Mouse (Mus musculus) MEL (cell line): ENCODE measurements around the gene Lamtor4. TPM values are rescaled to one million over a fixed set of nuclear protein-coding genes. Genes with fewer than 3 reads are reported as not detected.

Experiments
- DNase-seq: peaks from one replicate; pipeline ENCODE4 v3.0.0; 2011; ENCODE audit warnings: low read depth, low spot score
- H3K27ac ChIP-seq: 2 replicates; pipeline ENCODE4 v1.5.1; 2012; ENCODE audit warnings: low read depth, mild to moderate bottlenecking, control low read depth, low read length, moderate library complexity; ENCODE audit not compliant: control insufficient read depth
- H3K27me3 ChIP-seq, 2 experiments: fragments of 150-350 bp in 1 of 2; sonication (generic) in 1 of 2; 2 replicates each; pipeline ENCODE4 v1.6.1; 2012; ENCODE audit warnings: low read length in 2 of 2, mild to moderate bottlenecking in 2 of 2, improper control_type of control experiment in 1 of 2, moderate library complexity in 1 of 2; ENCODE audit not compliant: insufficient read depth in 2 of 2, control insufficient read depth in 1 of 2
- H3K36me3 ChIP-seq, 2 experiments: 2 replicates each; pipeline ENCODE4 v1.6.1; 2012 to 2014; ENCODE audit warnings: low read length in 2 of 2, improper control_type of control experiment in 1 of 2, inconsistent platforms in 1 of 2, mild to moderate bottlenecking in 1 of 2; ENCODE audit not compliant: insufficient read depth in 2 of 2, control insufficient read depth in 1 of 2
- H3K4me1 ChIP-seq, 2 experiments: fragments of 150-350 bp in 1 of 2; sonication (generic) in 1 of 2; 2 replicates each; pipeline ENCODE4 v1.6.1; 2012; ENCODE audit warnings: low read length in 2 of 2, improper control_type of control experiment in 1 of 2, mild to moderate bottlenecking in 1 of 2; ENCODE audit not compliant: insufficient read depth in 2 of 2, control insufficient read depth in 1 of 2
- H3K4me3 ChIP-seq, 2 experiments: fragments of 150-350 bp in 1 of 2; sonication (generic) in 1 of 2; 2 replicates each; pipeline ENCODE4 v1.5.1; 2012; ENCODE audit warnings: low read depth in 2 of 2, low read length in 2 of 2, mild to moderate bottlenecking in 2 of 2, moderate library complexity in 2 of 2, control low read depth in 1 of 2, improper control_type of control experiment in 1 of 2; ENCODE audit not compliant: control insufficient read depth in 1 of 2, insufficient read depth in 1 of 2
- H3K79me2 ChIP-seq: 2 replicates; pipeline ENCODE4 v1.6.1; 2012; ENCODE audit warnings: mild to moderate bottlenecking, low read length, moderate library complexity; ENCODE audit not compliant: control insufficient read depth, poor library complexity, insufficient read depth
- H3K9ac ChIP-seq: 2 replicates; pipeline ENCODE4 v1.6.1; 2012; ENCODE audit warnings: low read depth, mild to moderate bottlenecking, control low read depth, low read length, moderate library complexity; ENCODE audit not compliant: control insufficient read depth, poor library complexity, severe bottlenecking
- H3K9me3 ChIP-seq: fragments of 150-350 bp; sonication (generic); replicated peaks from 2 replicates; pipeline ENCODE4 v1.6.1; 2012; ENCODE audit warnings: mild to moderate bottlenecking, low read length, improper control_type of control experiment, moderate library complexity; ENCODE audit not compliant: insufficient read depth
- BHLHE40 ChIP-seq: IDR thresholded peaks from 2 replicates; pipeline ENCODE4 v1.6.1; 2012; ENCODE audit warnings: low read depth, mild to moderate bottlenecking, inconsistent platforms, low read length, improper control_type of control experiment, borderline replicate concordance
- CHD1 ChIP-seq: IDR thresholded peaks from 2 replicates; pipeline ENCODE4 v1.6.1; 2012; ENCODE audit warnings: low read depth, mild to moderate bottlenecking, inconsistent platforms, low read length, improper control_type of control experiment
- ELF1 ChIP-seq: IDR thresholded peaks from 2 replicates; pipeline ENCODE4 v1.6.1; 2014; ENCODE audit warnings: low read depth, mild to moderate bottlenecking, inconsistent platforms, low read length, improper control_type of control experiment, moderate library complexity
- ETS1 ChIP-seq: IDR thresholded peaks from 2 replicates; pipeline ENCODE4 v1.6.1; 2012; ENCODE audit warnings: low read depth, mild to moderate bottlenecking, inconsistent platforms, low read length, improper control_type of control experiment, moderate library complexity
- HCFC1 ChIP-seq: IDR thresholded peaks from 2 replicates; pipeline ENCODE4 v1.6.1; 2012; ENCODE audit warnings: low read depth, mild to moderate bottlenecking, inconsistent platforms, low read length, improper control_type of control experiment, moderate library complexity
- JUND ChIP-seq: IDR thresholded peaks from 2 replicates; pipeline ENCODE4 v1.6.1; 2011; ENCODE audit warnings: low read depth, mild to moderate bottlenecking, improper control_type of control experiment, low read length
- MAFK ChIP-seq: IDR thresholded peaks from 2 replicates; pipeline ENCODE4 v1.6.1; 2011; ENCODE audit warnings: low read depth, mild to moderate bottlenecking, low read length, improper control_type of control experiment, borderline replicate concordance
- MAX ChIP-seq: IDR thresholded peaks from 2 replicates; pipeline ENCODE4 v1.6.1; 2011; ENCODE audit warnings: low read length, improper control_type of control experiment
- MAZ ChIP-seq: IDR thresholded peaks from 2 replicates; pipeline ENCODE4 v1.6.1; 2012; ENCODE audit warnings: low read depth, mild to moderate bottlenecking, inconsistent platforms, low read length, improper control_type of control experiment
- MYB ChIP-seq: IDR thresholded peaks from 2 replicates; pipeline ENCODE4 v1.6.1; 2011; ENCODE audit warnings: mild to moderate bottlenecking, low read depth, low read length, improper control_type of control experiment
- NELFE ChIP-seq: IDR thresholded peaks from 2 replicates; pipeline ENCODE4 v1.6.1; 2011; ENCODE audit warnings: low read depth, low read length, improper control_type of control experiment
- POLR2AphosphoS5 ChIP-seq: IDR thresholded peaks from 2 replicates; pipeline ENCODE4 v1.6.1; 2012; ENCODE audit warnings: low read depth, borderline replicate concordance, mild to moderate bottlenecking, inconsistent platforms, low read length, moderate library complexity, mixed read lengths
- RAD21 ChIP-seq: IDR thresholded peaks from 2 replicates; pipeline ENCODE4 v1.6.1; 2011; ENCODE audit warnings: mild to moderate bottlenecking, low read depth, low read length, improper control_type of control experiment
- SIN3A ChIP-seq: IDR thresholded peaks from 2 replicates; pipeline ENCODE4 v1.6.1; 2012; ENCODE audit warnings: low read length, improper control_type of control experiment, inconsistent platforms
- TBP ChIP-seq: IDR thresholded peaks from 2 replicates; pipeline ENCODE4 v1.8.0; 2011; ENCODE audit warnings: low read depth, low read length, improper control_type of control experiment
- TCF12 ChIP-seq: IDR thresholded peaks from 2 replicates; pipeline ENCODE4 v1.6.1; 2014; ENCODE audit warnings: low read depth, mild to moderate bottlenecking, inconsistent platforms, low read length, improper control_type of control experiment, moderate library complexity
- ZC3H11A ChIP-seq: IDR thresholded peaks from 2 replicates; pipeline ENCODE4 v1.6.1; 2012; ENCODE audit warnings: low read depth, mild to moderate bottlenecking, inconsistent platforms, low read length, improper control_type of control experiment
- ZKSCAN1 ChIP-seq: IDR thresholded peaks from 2 replicates; pipeline ENCODE4 v1.6.1; 2012; ENCODE audit warnings: low read depth, mild to moderate bottlenecking, inconsistent platforms, low read length, improper control_type of control experiment, moderate library complexity
- ZMIZ1 ChIP-seq: IDR thresholded peaks from 2 replicates; pipeline ENCODE4 v1.6.1; 2012; ENCODE audit warnings: low read depth, mild to moderate bottlenecking, inconsistent platforms, low read length, improper control_type of control experiment, moderate library complexity
- polyA plus RNA-seq, 2 experiments: library from polyadenylated mRNA; stranded (reverse) in 1 of 2; unstranded in 1 of 2; fragments of >175 nt in 1 of 2; fragments of >200 nt in 1 of 2; gene quantifications; 2 replicates each; pipeline versions ENCODE4 v1.2.1 to v1.2.4; 2012; ENCODE audit warnings: low replicate concordance in 2 of 2, low read depth in 1 of 2; ENCODE audit not compliant: insufficient read length in 2 of 2, insufficient read depth in 1 of 2, missing spikeins in 1 of 2
- total RNA-seq: library from RNA; depleted of rRNA; stranded (reverse); fragments of 300-350 nt; gene quantifications from 2 replicates; pipeline ENCODE4 v1.2.3, GENCODE M21; 2012

The Lamtor4 gene
- total and polyA plus RNA-seq, 3 experiments, result 45.7 to 59.0 TPM; not detected in 1

DNA sequence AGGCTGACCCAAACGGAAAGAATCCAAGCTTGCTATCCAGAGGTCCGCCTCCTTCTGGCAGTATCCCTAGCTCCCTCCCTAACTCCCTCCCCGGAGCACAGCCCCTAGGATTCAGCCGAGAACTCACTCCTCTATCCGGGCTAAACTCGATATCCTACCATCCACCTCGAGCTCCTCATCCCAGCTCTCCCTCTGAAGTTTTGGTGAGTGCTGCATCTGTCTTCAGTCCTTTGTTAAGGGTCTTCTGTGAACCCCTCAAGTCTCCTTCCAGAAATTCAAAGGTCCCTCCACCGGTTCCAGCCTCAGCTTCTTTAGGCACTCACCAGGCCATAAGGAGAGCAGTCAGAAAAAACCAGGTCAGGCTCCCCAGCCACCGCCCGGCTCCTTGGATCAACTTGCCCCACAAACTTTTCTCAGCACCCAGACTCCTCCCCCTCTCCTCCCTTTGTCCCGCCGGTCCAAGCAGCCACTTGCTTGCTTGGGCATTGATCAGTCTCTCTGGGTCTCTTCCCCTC, 17.2 kb downstream of the Lamtor4 start, which contains the start of gene Gal3st4:
TSS of gene Gal3st4 (minus strand) at position 432 of the 515 bp plus-strand sequence.
- Histone ChIP-seq H3K27me3 (no peaks in the 10 kb centered on the region; a peak in 2 of 4 replicates), H3K9me3 (no peaks in the 10 kb centered on the region), H3K79me2 (no peaks in the 10 kb centered on the region), H3K36me3 (no peaks in the 10 kb centered on the region), H3K9ac (no peak within 1 kb of the TSS), H3K4me1 (no peaks in the 10 kb centered on the region), H3K27ac (no peak within 1 kb of the TSS), H3K4me3 (no peak within 1 kb of the TSS)
- TF ChIP-seq POLR2AphosphoS5 (no peak), MAX (no peak), ZMIZ1 (no peak), HCFC1 (no peak), MAZ (no peak), JUND (no peak), MYB (no peak), CHD1 (no peak), ETS1 (no peak), ZC3H11A (no peak), NELFE (no peak)
- no peak for DNase-seq

DNA sequence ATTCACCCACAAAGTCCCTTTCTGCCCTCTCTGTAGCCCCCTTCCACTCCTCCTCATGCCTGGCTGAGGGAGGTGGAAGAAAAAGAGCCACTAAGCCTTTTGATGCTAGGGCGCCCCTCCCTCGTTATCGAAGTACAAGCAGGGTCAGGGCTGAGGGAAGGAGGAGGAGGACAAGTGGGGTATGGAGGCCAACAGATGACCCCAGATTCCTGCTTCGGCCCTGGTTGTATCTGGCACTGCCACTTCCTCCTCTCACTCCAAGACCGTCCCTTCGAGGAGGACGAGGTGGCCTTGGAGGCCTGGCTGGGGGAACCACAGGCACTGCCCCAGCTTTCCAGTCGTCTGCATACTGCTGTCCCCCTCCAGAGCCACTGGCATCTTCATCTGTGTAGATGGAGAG, 18.9 kb downstream of the Lamtor4 start:
- no peak for DNase-seq

More for the DNA sequence above, 18.9 kb downstream of the Lamtor4 start:
- Histone ChIP-seq H3K4me3 (no peak overlapping the region), H3K79me2 (no peaks in the 10 kb centered on the region), H3K4me1 (no peaks in the 10 kb centered on the region)
- TF ChIP-seq MAZ (no peak), POLR2AphosphoS5 (no peak), TBP (no peak), SIN3A (no peak), MAFK (no peak), RAD21 (no peak), ZC3H11A (no peak), ELF1 (no peak), BHLHE40 (no peak), ZKSCAN1 (no peak), HCFC1 (no peak), TCF12 (no peak)
- TF ChIP-seq, all 39 proteins: peak for 0
- Histone ChIP-seq H3K27ac (no peak overlapping the region), H3K36me3 (no peaks in the 10 kb centered on the region), H3K9me3 (no peaks in the 10 kb centered on the region), H3K9ac (no peak overlapping the region), H3K27me3 (no peaks in the 10 kb centered on the region; a peak in 2 of 4 replicates)
